Comparison of ENCODE assay signal across 18 mouse cellular contexts in the genomic region with DNA sequence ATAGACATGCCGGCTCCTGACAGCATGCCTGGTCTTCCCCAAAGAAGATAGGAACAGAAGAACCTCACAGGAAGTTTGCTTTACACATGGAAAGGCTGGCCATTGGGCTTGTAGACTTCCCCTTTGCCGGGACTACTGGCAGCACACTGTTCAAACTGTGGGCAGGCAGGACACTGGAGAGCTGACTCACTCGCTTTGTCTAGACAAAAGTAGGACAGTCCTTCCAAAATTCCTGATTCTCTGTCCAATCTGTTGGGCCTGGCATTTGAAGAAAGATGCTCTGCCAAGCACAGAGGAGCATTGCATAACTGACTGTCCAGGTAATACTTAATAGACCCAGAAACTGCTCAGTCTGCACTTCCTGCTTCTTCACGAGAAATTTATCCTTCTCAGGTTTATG. TPM values are rescaled to one million over a fixed set of nuclear protein-coding genes. Genes with fewer than 3 reads are reported as not detected.
DNase-seq lines count a peak whose midpoint lies in the region.
"Had no signal": no experiment of that assay in that cellular context is flagged by ENCODE, and none has a peak within 500 bp of the region (broad histone marks: within the 10 kb centered on the region; RNA-seq: fewer than 3 reads in every experiment).

No protein-coding gene starts in this region.

- peak; percentile 14 to 33 for DNase-seq in left cerebral cortex, adult 18-20 months (ENCODE audit: low spot score in 2 of 2)
- no peak for DNase-seq in left cerebral cortex, adult 8-10 months (ENCODE audit: low spot score in 2 of 2)
- peak; percentile 89 for DNase-seq in Muller cell, postnatal 12 days (ENCODE audit: inconsistent ontology term)
- DNase-seq in cerebellum, adult 11 months = peak; percentile 61
- peak; percentile 40 to 73 for DNase-seq in cerebellum, postnatal 14 days
- DNase-seq in lung, postnatal 25 days (ENCODE audit: low spot score) = no peak
- no peak for DNase-seq in natural killer cell, adult 2 months (ENCODE audit: low spot score in 2 of 2)
- DNase-seq: adrenal gland, adult 8-10 months; gastrocnemius, postnatal 36 days; heart, postnatal 14 days; lung, adult 18-20 months; lung, postnatal 36 days; right cerebral cortex, postnatal 4 days; thymus, adult 18-20 months had no signal

RNA-seq across cellular contexts. Expression of a gene that starts 6.7 kb away (rescaled TPM):
- not detected for total RNA-seq in left cerebral cortex, adult 18-20 months (2021)
- total RNA-seq in left cerebral cortex, adult 8-10 months (2022) = not detected
- total RNA-seq: adrenal gland, adult 8-10 months; gastrocnemius, postnatal 36 days; heart, postnatal 14 days; layer of hippocampus, adult 2 months; left cerebral cortex, postnatal 10 days; monocyte, adult 5-6 weeks had no signal

RNA-seq across cellular contexts. Expression of a gene that starts 14.8 kb away (rescaled TPM):
- total RNA-seq in left cerebral cortex, adult 18-20 months (2021) = not detected
- total RNA-seq in left cerebral cortex, adult 8-10 months (2022) = not detected
- total RNA-seq: adrenal gland, adult 8-10 months; ES-E14; gastrocnemius, postnatal 36 days; heart, postnatal 14 days; layer of hippocampus, adult 2 months; left cerebral cortex, postnatal 10 days; monocyte, adult 5-6 weeks had no signal

RNA-seq across cellular contexts. Expression of a gene that starts 16.3 kb away (rescaled TPM):
- total RNA-seq in left cerebral cortex, adult 18-20 months (2021) = not detected
- not detected for total RNA-seq in left cerebral cortex, adult 8-10 months (2022)
- total RNA-seq: ES-E14; gastrocnemius, postnatal 36 days; heart, postnatal 14 days; layer of hippocampus, adult 2 months; left cerebral cortex, postnatal 10 days; monocyte, adult 5-6 weeks had no signal

RNA-seq across cellular contexts. Expression of a gene that starts 24.1 kb away (rescaled TPM):
- total RNA-seq in left cerebral cortex, adult 18-20 months (2021) = not detected
- not detected for total RNA-seq in left cerebral cortex, adult 8-10 months (2022)
- total RNA-seq: adrenal gland, adult 8-10 months; ES-E14; heart, postnatal 14 days; layer of hippocampus, adult 2 months; left cerebral cortex, postnatal 10 days; monocyte, adult 5-6 weeks had no signal

RNA-seq across cellular contexts. Expression of a gene that starts 31.6 kb away (rescaled TPM):
- total RNA-seq in left cerebral cortex, adult 18-20 months (2021) = not detected
- not detected for total RNA-seq in left cerebral cortex, adult 8-10 months (2022)
- total RNA-seq: adrenal gland, adult 8-10 months; ES-E14; gastrocnemius, postnatal 36 days; heart, postnatal 14 days; layer of hippocampus, adult 2 months; left cerebral cortex, postnatal 10 days had no signal

Comparison
In these comparisons a context has a peak if more than half of its experiments do, and no peak if none do; other contexts are left out.
1. DNase-seq: peak in left cerebral cortex, adult 18-20 months (2 of 2), Muller cell, postnatal 12 days (single experiment), cerebellum, adult 11 months (single experiment) and cerebellum, postnatal 14 days (2 of 2); none in left cerebral cortex, adult 8-10 months (0 of 2), lung, postnatal 25 days (single experiment) and natural killer cell, adult 2 months (0 of 2).